Mouse (Mus musculus) myocyte (in vitro differentiated cells): ENCODE data around the gene Nup93. TPM values are rescaled to one million over a fixed set of nuclear protein-coding genes. Genes with fewer than 3 reads are reported as not detected.

ENCODE experiments used
- H3K27me3 ChIP-seq: one replicate; pipeline ENCODE4 v1.6.1; 2011; ENCODE audit not compliant: control insufficient read depth, insufficient read depth, insufficient read length
- H3K36me3 ChIP-seq: one replicate; pipeline ENCODE4 v1.6.1; 2011; ENCODE audit not compliant: control insufficient read depth, insufficient read depth
- H3K4me2 ChIP-seq: one replicate; pipeline ENCODE4 v1.6.1; 2011; ENCODE audit warnings: low read depth, control low read depth
- H3K4me3 ChIP-seq: one replicate; pipeline ENCODE4 v1.5.1; 2011; ENCODE audit warnings: mild to moderate bottlenecking, control low read depth, moderate library complexity
- H3K79me2 ChIP-seq: one replicate; pipeline ENCODE4 v1.6.1; 2011; ENCODE audit not compliant: control insufficient read depth, insufficient read depth
- H3ac ChIP-seq: one replicate; pipeline ENCODE4 v1.6.1; 2011; ENCODE audit not compliant: control insufficient read depth, insufficient read length
- CEBPB ChIP-seq: IDR thresholded peaks from 2 replicates; pipeline ENCODE4 v1.6.1; 2011; ENCODE audit warnings: mild to moderate bottlenecking, moderate library complexity; ENCODE audit not compliant: poor library complexity, insufficient read depth, severe bottlenecking
- E2F4 ChIP-seq: IDR thresholded peaks from one replicate; pipeline ENCODE4 v1.6.1; 2011; ENCODE audit warnings: mild to moderate bottlenecking, control low read depth, moderate library complexity; ENCODE audit not compliant: insufficient read depth
- MAX ChIP-seq: IDR thresholded peaks from one replicate; pipeline ENCODE4 v1.6.1; 2011; ENCODE audit warnings: low read depth, mild to moderate bottlenecking, control low read depth
- MYOD1 ChIP-seq, 3 experiments: IDR thresholded peaks; one replicate each; pipeline ENCODE4 v1.6.1; 2011; ENCODE audit warnings: control low read depth in 2 of 3, low read depth in 2 of 3, mild to moderate bottlenecking in 2 of 3, moderate library complexity in 1 of 3; ENCODE audit not compliant: insufficient read length in 2 of 3, control insufficient read depth in 1 of 3
- MYOG ChIP-seq, 3 experiments: IDR thresholded peaks; one replicate each; pipeline ENCODE4 v1.6.1; 2011; ENCODE audit warnings: control low read depth in 2 of 3, low read depth in 2 of 3, mild to moderate bottlenecking in 2 of 3; ENCODE audit not compliant: insufficient read length in 2 of 3, control insufficient read depth in 1 of 3, insufficient read depth in 1 of 3
- POLR2A ChIP-seq: IDR thresholded peaks from one replicate; pipeline ENCODE4 v1.6.1; 2011; ENCODE audit warnings: low read depth, mild to moderate bottlenecking, control low read depth, moderate library complexity; ENCODE audit not compliant: insufficient read length
- POLR2AphosphoS2 ChIP-seq: IDR thresholded peaks from one replicate; pipeline ENCODE4 v1.6.1; 2011; ENCODE audit warnings: low read depth, control low read depth; ENCODE audit not compliant: insufficient read length
- REST ChIP-seq: IDR thresholded peaks from one replicate; pipeline ENCODE4 v1.6.1; 2011; ENCODE audit warnings: mild to moderate bottlenecking, control low read depth, moderate library complexity; ENCODE audit not compliant: insufficient read depth, insufficient read length
- SRF ChIP-seq: IDR thresholded peaks from one replicate; pipeline ENCODE4 v1.6.1; 2011; ENCODE audit warnings: low read depth; ENCODE audit not compliant: control insufficient read depth, insufficient read length
- TCF12 ChIP-seq: IDR thresholded peaks from one replicate; pipeline ENCODE4 v1.6.1; 2011; ENCODE audit warnings: mild to moderate bottlenecking, control low read depth; ENCODE audit not compliant: poor library complexity, insufficient read depth, severe bottlenecking
- TCF3 ChIP-seq: IDR thresholded peaks from one replicate; pipeline ENCODE4 v1.6.1; 2011; ENCODE audit warnings: low read depth, control low read depth; ENCODE audit not compliant: insufficient read length
- USF1 ChIP-seq: IDR thresholded peaks from one replicate; pipeline ENCODE4 v1.6.1; 2011; ENCODE audit warnings: low read depth, mild to moderate bottlenecking, control low read depth, moderate library complexity
- polyA plus RNA-seq: library from polyadenylated mRNA; unstranded; fragments of >200 nt; fragmentation: generic; extraction: Trizol; gene quantifications from one replicate; pipeline ENCODE4 v1.2.1, GENCODE M21; 2012; ENCODE audit warnings: missing spikeins

The Nup93 gene
- polyA plus RNA-seq, 1 experiment = 38.1 TPM

DNA sequence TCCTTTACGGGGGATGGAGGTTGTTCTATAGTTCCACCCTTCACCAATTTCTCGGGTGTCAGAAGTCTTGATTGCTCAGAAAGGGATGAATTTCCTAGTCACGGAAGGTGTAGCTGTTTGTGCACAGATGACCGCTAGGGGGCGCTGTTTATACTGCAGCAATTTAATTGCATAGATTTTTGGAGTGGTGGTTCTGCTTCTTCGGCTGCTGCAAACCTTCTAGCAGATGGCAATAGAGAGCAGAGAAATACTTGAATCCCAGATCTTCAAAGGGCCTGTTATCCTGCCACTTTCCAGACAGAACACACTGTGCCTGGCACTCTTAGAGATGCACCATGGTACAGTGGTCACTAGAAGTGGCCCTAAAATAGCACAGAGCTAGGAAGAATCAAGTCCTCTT, 128.9 kb downstream of the Nup93 start:
- no peaks in the 10 kb centered on the region for H3K36me3 ChIP-seq
- TF ChIP-seq MYOG (IDR thresholded peaks at IDR 0.05; ENCODE audit: control insufficient read depth in 1 of 3, insufficient read depth in 1 of 3, insufficient read length in 2 of 3, low read depth in 2 of 3) (no peak), POLR2A (no peak), USF1 (no peak), MYOD1 (IDR thresholded peaks at IDR 0.05; ENCODE audit: control insufficient read depth in 1 of 3, insufficient read length in 2 of 3, low read depth in 2 of 3) (no peak), E2F4 (no peak), MAX (no peak), SRF (no peak)
- no peak overlapping the region for H3K4me2 ChIP-seq
- H3K79me2 ChIP-seq = no peaks in the 10 kb centered on the region
- H3K4me3 ChIP-seq = no peak overlapping the region
- no peak overlapping the region for H3ac ChIP-seq
- peaks cover 28% of the 10 kb centered on the region for H3K27me3 ChIP-seq

DNA sequence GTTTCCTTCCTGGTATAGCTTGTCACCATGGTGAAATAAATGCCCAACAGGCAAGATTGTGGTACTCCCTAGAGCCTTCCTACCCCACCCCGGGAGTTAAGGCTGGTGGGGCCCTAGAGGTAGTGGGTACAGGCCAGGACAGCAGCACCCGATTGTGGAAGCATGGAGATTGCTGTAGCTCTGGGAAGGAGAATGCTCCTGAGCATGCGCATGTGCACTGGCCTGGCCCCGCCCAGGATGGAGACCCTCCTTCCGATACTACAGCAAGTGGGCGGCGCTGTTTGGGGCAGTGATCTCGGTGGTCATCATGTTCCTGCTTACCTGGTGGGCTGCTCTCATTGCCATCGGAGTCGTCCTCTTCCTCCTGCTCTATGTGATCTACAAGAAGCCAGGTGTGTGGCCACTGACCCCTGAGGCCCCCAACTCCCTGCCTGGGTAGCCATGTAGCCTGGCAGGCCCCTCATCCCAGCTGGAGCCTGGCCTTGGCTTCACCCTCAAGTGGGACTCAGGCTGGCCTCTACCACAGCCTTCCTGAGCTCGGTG, 129.5 kb downstream of the Nup93 start:
- no peaks in the 10 kb centered on the region for H3K79me2 ChIP-seq
- no peaks in the 10 kb centered on the region for H3K36me3 ChIP-seq
- no peak overlapping the region for H3K4me3 ChIP-seq

GRCm38 (mm10) chr8:94345657-94346056, 131.3 kb downstream of the Nup93 start:
- no peak overlapping the region for H3K4me2 ChIP-seq
- H3K36me3 ChIP-seq = no peaks in the 10 kb centered on the region
- H3ac ChIP-seq = no peak overlapping the region
- no peak overlapping the region for H3K4me3 ChIP-seq
- TF ChIP-seq POLR2AphosphoS2 = no peak
- no peak for TF ChIP-seq MAX
- no peak for TF ChIP-seq E2F4
- TF ChIP-seq USF1 = no peak
- TF ChIP-seq CEBPB = no peak
- TF ChIP-seq MYOD1 (IDR thresholded peaks at IDR 0.05; ENCODE audit: control insufficient read depth in 1 of 3, insufficient read length in 2 of 3, low read depth in 2 of 3) = no peak
- TF ChIP-seq TCF3 = no peak
- TF ChIP-seq POLR2A = no peak
- TF ChIP-seq MYOG (IDR thresholded peaks at IDR 0.05; ENCODE audit: control insufficient read depth in 1 of 3, insufficient read depth in 1 of 3, insufficient read length in 2 of 3, low read depth in 2 of 3) = no peak
- no peak for TF ChIP-seq TCF12
- TF ChIP-seq SRF = no peak
- TF ChIP-seq REST = no peak
- H3K27me3 ChIP-seq = peaks cover 38% of the 10 kb centered on the region
- no peaks in the 10 kb centered on the region for H3K79me2 ChIP-seq

More for the DNA sequence above, 129.5 kb downstream of the Nup93 start:
- TF ChIP-seq POLR2A (no peak), MYOD1 (IDR thresholded peaks at IDR 0.05; ENCODE audit: control insufficient read depth in 1 of 3, insufficient read length in 2 of 3, low read depth in 2 of 3) (no peak), MAX (no peak), CEBPB (no peak), SRF (no peak), POLR2AphosphoS2 (no peak), MYOG (IDR thresholded peaks at IDR 0.05; ENCODE audit: control insufficient read depth in 1 of 3, insufficient read depth in 1 of 3, insufficient read length in 2 of 3, low read depth in 2 of 3) (no peak), TCF3 (no peak), USF1 (no peak), REST (no peak)
- no peak overlapping the region for H3K4me2 ChIP-seq
- H3K27me3 ChIP-seq = peaks cover 33% of the 10 kb centered on the region
- no peak overlapping the region for H3ac ChIP-seq

GRCm38 (mm10) chr8:94346264-94346663, 131.9 kb downstream of the Nup93 start:
- TF ChIP-seq POLR2A = no peak
- no peak for TF ChIP-seq POLR2AphosphoS2
- no peak for TF ChIP-seq TCF12
- no peak for TF ChIP-seq REST
- TF ChIP-seq MYOG (IDR thresholded peaks at IDR 0.05; ENCODE audit: control insufficient read depth in 1 of 3, insufficient read depth in 1 of 3, insufficient read length in 2 of 3, low read depth in 2 of 3) = no peak
- TF ChIP-seq USF1 = no peak
- no peak for TF ChIP-seq MYOD1 (IDR thresholded peaks at IDR 0.05; ENCODE audit: control insufficient read depth in 1 of 3, insufficient read length in 2 of 3, low read depth in 2 of 3)
- no peak for TF ChIP-seq TCF3
- TF ChIP-seq CEBPB = no peak
- Histone ChIP-seq H3K79me2 (no peaks in the 10 kb centered on the region), H3K4me3 (no peak overlapping the region), H3K27me3 (peaks cover 38% of the 10 kb centered on the region), H3ac (no peak overlapping the region), H3K4me2 (no peak overlapping the region), H3K36me3 (no peaks in the 10 kb centered on the region)

- H3K79me2 ChIP-seq = no peaks in the 10 kb centered on the region
- H3K36me3 ChIP-seq = no peaks in the 10 kb centered on the region
- TF ChIP-seq MYOG (IDR thresholded peaks at IDR 0.05; ENCODE audit: control insufficient read depth in 1 of 3, insufficient read depth in 1 of 3, insufficient read length in 2 of 3, low read depth in 2 of 3) = no peak
- no peak for TF ChIP-seq MAX
- no peak for TF ChIP-seq POLR2A
- no peak for TF ChIP-seq E2F4
- no peak for TF ChIP-seq POLR2AphosphoS2
- TF ChIP-seq TCF12 = no peak
- TF ChIP-seq CEBPB = no peak
- H3K4me3 ChIP-seq = no peak overlapping the region
- no peak overlapping the region for H3K4me2 ChIP-seq
- H3ac ChIP-seq = no peak overlapping the region
- peaks cover 35% of the 10 kb centered on the region for H3K27me3 ChIP-seq
Observed at GRCm38 (mm10) chr8:94348425-94348824, 134.1 kb downstream of the Nup93 start.
